Mouse (Mus musculus) 3134 (cell line): ENCODE data around the gene Pptc7.

Source experiments
- DNase-seq: peaks from one replicate; pipeline ENCODE4 v3.0.0-alpha.2; 2011; ENCODE audit warnings: low spot score; ENCODE audit not compliant: insufficient read length; ENCODE audit errors: extremely low read depth

Gene Pptc7

GRCm38 (mm10) chr5:122265942-122266341 lies 18.2 kb upstream of the Pptc7 start:
- DNase-seq, result no peak

- DNase-seq, result no peak
These were observed 17.0 kb upstream of the Pptc7 start for GRCm38 (mm10) chr5:122267136-122267535.

DNA sequence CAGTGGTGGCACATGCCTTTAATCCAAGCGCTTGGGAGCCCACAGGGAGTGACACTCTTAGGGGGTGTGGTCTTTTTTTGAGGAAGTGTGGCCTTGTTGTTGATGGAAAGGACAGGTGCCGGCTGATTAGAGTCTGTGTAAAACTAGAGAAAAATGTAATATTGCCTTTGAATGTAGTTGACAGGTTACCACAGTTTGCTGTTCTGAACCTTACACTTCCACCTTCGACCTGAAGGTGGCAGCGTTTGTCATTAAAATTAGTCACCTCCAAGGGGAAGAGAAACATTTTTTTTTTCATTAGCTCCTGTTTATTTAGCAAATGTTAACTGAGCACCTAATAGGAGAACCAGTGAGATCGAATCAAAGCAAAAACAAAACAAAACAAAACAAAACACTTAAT lies 16.3 kb upstream of the Pptc7 start:
- DNase-seq, result peak; percentile 27

- DNase-seq, result no peak
These were observed 15.1 kb upstream of the Pptc7 start for GRCm38 (mm10) chr5:122268858-122269604.

DNA sequence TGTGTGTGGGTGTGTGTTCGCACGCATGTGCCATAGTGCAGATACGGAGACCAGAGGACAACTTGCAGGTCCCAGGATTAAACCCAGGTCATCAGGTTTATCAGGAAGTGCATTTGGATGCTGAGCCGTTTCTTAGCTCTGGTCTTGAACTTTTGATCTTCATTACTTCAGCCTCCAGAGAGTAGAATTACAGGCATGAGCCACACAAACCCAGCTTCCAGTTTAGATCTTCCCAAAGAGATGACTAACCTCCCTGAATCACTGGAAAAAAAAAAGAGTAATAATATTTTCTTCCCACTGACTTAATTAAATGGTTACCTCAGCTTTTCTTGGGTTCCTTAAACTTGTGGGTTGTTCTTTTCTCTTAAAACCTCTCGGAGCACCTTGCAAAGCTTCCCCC lies 11.3 kb upstream of the Pptc7 start:
- no peak for DNase-seq

DNA sequence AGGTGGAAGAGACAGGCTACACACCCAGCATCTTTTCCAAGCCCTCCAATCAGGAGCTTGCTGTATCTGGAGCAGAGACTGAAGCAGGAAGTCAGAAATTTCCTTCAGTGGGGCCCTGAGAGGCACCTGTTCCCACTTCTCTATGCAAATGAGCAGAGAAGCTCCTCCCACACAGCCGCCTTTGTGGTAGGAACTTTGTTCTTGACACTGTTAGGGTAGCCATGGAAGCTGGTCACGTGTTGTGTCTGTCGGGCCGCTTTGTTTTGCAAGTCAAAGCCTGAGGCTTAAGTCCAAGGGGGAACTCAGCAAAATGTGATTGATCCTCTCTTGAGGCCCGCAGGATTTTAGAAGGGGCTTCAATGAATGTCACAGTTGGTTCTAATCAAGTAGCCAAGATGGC lies 9.4 kb upstream of the Pptc7 start:
- DNase-seq, result no peak

GRCm38 (mm10) chr5:122278946-122279345 lies 5.2 kb upstream of the Pptc7 start:
- DNase-seq, result no peak

- no peak for DNase-seq
These were observed 4.3 kb upstream of the Pptc7 start for GRCm38 (mm10) chr5:122279799-122280421.

- no peak for DNase-seq
These were observed 3.7 kb upstream of the Pptc7 start for GRCm38 (mm10) chr5:122280422-122280826.

DNA sequence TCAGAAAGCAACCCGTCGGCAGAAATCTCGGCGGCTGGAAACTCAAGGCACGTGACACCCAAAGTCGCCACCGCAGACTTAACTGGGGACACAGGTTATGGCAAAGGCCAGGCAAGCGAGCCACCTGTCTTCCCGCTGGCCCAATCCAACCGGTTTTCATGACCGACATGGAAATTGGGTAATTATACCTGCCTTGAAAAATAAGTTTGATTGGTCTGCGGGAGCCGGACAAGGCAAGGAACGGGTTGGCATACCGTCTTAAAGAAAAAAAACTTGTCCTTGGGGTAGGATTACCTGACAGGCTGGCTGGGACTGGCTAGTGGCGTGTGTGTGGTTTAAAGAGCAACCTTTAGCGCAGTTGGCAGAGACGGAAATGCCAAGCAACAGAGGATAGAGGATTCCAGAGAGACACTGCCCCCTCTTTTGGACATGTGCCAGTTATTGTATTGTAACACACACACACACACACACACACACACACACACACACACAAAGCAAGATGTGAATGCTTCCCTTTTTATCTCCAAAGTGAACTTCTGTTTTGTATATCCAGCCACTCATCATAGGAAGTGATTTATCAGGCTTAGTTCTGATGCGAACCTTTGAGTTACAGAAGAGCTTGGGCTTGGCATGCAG lies 3.2 kb upstream of the Pptc7 start:
- no peak for DNase-seq

DNA sequence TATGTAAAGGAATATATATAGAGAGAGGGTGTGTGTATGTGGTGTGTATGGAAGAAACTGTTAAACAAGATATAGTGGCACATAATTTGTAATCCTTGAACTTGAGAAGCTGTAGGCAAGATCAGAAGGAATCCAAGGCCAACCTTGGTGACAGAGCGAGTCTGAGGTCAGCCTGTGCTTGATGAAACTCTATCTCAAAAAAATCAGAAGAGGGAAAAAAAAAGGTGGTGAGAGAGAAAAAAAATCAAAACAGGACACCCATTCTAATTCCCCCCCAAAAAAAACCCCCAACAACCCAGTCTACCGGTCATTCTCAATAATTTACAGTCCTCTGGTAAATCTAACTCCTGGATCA lies 360 bp upstream of the Pptc7 start:
- no peak for DNase-seq

DNA sequence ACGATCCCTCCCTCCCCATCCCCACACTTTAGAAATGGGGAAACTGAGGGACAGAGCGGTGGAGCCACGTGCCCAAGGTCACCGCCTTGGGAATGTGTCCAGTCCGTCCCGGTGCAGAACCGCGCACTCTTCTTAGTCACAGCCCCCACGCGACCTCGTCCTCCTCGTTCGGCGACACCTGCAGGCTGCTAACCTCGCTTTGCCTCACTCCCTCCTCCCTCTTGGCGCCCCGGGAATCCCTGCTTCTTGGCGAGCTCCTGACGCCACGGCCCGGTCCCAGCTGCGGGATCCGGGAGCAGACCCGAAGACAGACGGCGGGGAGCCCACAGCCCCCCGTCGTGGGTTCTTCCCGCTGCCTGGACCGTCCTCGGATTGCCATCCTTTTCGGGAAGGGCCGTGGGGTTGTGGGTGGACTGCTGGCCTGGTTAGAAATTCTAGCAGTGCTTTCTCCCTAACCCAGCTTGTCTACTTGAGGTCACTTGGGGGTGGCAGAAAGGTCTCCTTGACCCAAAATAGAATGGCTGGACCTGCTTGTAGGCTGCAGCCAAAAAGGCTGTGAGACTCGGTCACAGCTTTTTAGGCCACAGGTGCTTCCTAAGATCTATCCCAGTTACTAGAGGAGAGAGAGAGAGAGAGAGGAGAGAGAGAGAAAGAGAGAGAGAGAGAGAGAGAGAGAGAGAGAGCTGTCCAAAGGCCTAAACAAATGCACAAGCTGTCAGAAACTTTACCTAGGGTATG lies 1.0 kb downstream of the Pptc7 start:
- peak; percentile 69 for DNase-seq

DNA sequence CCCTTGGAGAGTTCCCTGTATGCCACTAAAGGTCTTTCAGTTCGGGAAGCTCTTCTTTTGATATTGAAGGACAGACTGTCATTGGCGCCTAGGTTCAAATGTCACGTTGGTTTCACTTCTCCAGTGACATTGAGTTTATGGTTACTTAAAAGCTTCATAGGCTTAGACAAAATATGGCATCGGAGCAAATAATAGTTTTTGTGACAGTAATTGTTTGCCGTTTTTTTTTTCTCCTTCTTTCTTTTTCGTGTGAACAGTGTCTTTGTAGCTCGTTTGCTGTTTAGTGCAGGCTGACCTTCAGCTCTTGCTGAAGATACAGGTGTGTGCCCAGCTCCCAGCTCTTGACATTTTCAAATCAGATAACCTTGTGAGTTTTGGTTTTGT lies 1.6 kb downstream of the Pptc7 start:
- DNase-seq, result no peak

DNA sequence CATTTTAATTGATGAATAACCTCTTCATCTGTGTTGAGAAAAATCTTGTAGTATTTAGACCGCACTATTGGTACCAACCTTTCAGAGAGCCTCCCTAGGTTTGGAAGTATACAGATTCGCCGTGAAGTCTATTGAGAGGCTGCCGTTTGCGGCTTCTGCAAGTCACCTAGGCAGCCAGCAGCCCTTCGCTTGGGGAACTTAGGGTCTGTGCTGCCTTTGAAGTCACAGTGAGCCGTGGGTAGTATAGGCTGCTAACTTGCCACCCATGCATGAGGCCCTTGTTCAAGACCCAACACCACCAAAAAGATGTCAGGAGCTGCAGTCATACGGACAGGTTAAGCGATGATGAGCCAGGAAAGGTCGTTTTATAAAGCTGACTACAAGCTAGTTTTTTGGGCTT lies 2.0 kb downstream of the Pptc7 start:
- DNase-seq, result no peak

DNA sequence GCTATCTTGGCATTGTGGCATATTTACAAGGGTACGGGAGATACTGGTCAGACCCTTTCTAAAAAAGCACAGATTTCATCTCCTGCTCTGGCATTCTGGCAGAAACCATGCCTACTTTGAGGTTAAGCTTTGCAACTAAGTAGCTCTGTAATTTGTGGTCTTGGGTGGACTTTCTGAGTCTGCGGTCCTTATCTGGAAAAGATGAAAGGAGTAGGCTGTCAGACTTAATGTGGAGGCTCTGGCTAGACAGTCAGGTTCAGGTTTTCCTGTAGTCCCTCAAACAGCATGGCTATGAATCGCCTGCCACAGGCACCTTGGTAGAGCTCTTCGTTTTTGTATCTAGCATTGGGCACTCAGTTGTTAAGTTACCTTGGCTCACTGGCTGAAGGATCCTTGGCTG lies 2.9 kb downstream of the Pptc7 start:
- no peak for DNase-seq

- DNase-seq, result no peak
These were observed 4.1 kb downstream of the Pptc7 start for GRCm38 (mm10) chr5:122288147-122288811.

- DNase-seq, result no peak
These were observed 7.0 kb downstream of the Pptc7 start for GRCm38 (mm10) chr5:122291149-122291548.

DNA sequence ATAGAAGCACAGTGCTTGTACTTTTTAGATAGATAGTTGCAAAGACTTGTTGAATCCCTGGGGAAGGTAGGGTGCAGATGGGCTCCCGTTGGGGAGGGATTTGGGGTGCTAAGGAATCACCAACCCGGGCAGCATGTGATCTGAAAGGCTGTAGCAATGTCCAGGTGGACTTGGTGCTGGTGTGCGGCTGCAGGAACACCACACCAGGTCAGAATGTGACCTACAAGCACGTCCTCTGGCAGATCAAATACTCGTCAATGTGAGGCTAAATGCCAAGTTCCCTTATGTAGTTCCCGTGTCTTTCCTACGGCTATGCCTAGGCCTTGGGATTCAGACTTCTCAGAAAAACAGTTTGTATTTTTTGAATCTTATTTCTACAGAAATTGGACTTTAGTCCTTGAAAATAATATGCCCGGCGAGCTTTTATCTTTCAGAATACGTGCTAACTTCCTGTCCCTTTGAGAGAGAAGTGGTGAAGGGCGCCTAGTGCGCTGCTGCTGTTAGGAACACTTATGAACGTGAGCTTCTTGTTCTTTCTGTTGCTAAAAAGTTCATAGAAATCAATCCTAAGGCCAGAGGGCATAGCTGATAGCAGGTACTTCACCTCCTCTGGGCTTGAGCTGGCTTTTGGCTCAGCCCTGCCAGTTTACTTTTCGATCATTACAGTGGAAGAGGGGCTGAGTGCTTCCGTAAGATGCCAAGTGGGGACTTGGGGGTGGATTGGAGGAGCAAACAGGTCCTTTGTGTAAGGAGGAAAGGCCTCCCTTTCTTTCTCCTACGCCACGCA lies 7.6 kb downstream of the Pptc7 start:
- no peak for DNase-seq

DNA sequence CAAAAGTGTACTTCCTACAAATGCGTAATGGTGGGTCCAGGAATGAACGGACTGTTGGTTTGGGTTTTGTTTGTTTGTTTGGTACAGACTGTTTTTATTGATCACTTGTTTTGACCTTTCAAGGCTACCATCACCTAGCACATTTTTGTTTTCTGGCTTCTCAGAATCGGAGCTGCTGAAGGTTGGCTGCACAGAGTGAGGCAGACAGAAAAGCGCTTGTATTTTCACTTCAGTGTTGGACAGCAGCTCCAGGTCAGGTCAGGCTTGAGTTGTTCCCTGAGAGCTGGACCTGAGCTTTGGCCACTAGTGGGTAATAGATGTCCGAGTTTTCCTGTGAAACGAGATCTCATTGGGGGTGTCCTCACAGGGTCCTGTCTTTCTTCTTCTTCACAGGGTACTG lies 9.0 kb downstream of the Pptc7 start:
- DNase-seq, result no peak

GRCm38 (mm10) chr5:122294219-122294735 lies 10.1 kb downstream of the Pptc7 start:
- DNase-seq, result no peak
